Mouse (Mus musculus) kidney, postnatal 4 days (tissue): Measurements from ENCODE around the gene Mns1.
A peak's percentile ranks its signal among the peaks of the same experiment; 100 is the strongest.
"Not testable (repeated sequence)": the region's sequence is repeated elsewhere in the genome, so short reads cannot be mapped to it uniquely, and the experiment has no call there.

Experiments used
- DNase-seq, 2 experiments: peaks; one replicate each; pipeline ENCODE4 v3.0.0; 2021; ENCODE audit warnings: mixed read lengths in 2 of 2

Gene Mns1

GRCm38 (mm10) chr9:72434876-72435275 lies 2.9 kb upstream of the Mns1 start:
- DNase-seq: no peak

GRCm38 (mm10) chr9:72438749-72439148 lies 938 bp downstream of the Mns1 start:
- no peak for DNase-seq

GRCm38 (mm10) chr9:72440358-72440757 lies 2.5 kb downstream of the Mns1 start:
- DNase-seq: no peak

- DNase-seq: no peak
Observed at GRCm38 (mm10) chr9:72440948-72441926, 3.4 kb downstream of the Mns1 start.

GRCm38 (mm10) chr9:72441927-72442715 lies 4.3 kb downstream of the Mns1 start:
- DNase-seq: no peak

- peak; percentile 81 to 82 for DNase-seq
Observed at GRCm38 (mm10) chr9:72448026-72448425, 10.2 kb downstream of the Mns1 start.

GRCm38 (mm10) chr9:72449367-72449766 lies 11.6 kb downstream of the Mns1 start:
- peak in 1 of 2 experiments; percentile 5 for DNase-seq

GRCm38 (mm10) chr9:72449841-72450240 lies 12.0 kb downstream of the Mns1 start:
- DNase-seq: no peak

- DNase-seq: no peak
Observed at GRCm38 (mm10) chr9:72450363-72450762, 12.6 kb downstream of the Mns1 start.

- DNase-seq: no peak
Observed at GRCm38 (mm10) chr9:72451111-72451510, 13.3 kb downstream of the Mns1 start.

- DNase-seq: not testable (repeated sequence)
Observed at GRCm38 (mm10) chr9:72454281-72454680, 16.5 kb downstream of the Mns1 start.

GRCm38 (mm10) chr9:72456374-72456773 lies 18.6 kb downstream of the Mns1 start:
- DNase-seq: no peak

- DNase-seq: peak; percentile 79 to 81
Observed at GRCm38 (mm10) chr9:72458233-72458632, 20.4 kb downstream of the Mns1 start.

GRCm38 (mm10) chr9:72459703-72460102 lies 21.9 kb downstream of the Mns1 start:
- DNase-seq: no peak

GRCm38 (mm10) chr9:72460767-72461166 lies 23.0 kb downstream of the Mns1 start:
- DNase-seq: no peak

- DNase-seq: no peak
Observed at GRCm38 (mm10) chr9:72462427-72462826, 24.6 kb downstream of the Mns1 start.

- no peak for DNase-seq
Observed at GRCm38 (mm10) chr9:72464806-72465205, 27.0 kb downstream of the Mns1 start.

GRCm38 (mm10) chr9:72465754-72466181 lies 28.0 kb downstream of the Mns1 start:
- no peak for DNase-seq

- DNase-seq: peak; percentile 25 to 40
Observed at GRCm38 (mm10) chr9:72467551-72468407, 30.0 kb downstream of the Mns1 start.

- DNase-seq: no peak
Observed at GRCm38 (mm10) chr9:72468616-72469015, 30.8 kb downstream of the Mns1 start.

GRCm38 (mm10) chr9:72469851-72470250 lies 32.0 kb downstream of the Mns1 start:
- no peak for DNase-seq

GRCm38 (mm10) chr9:72475511-72475910 lies 37.7 kb downstream of the Mns1 start:
- peak; percentile 8 to 11 for DNase-seq

- no peak for DNase-seq
Observed at GRCm38 (mm10) chr9:72477306-72477705, 39.5 kb downstream of the Mns1 start.
